Mouse (Mus musculus): Measurements from ENCODE around the gene Scml4. TPM values are rescaled to one million over a fixed set of nuclear protein-coding genes. Genes with fewer than 3 reads are reported as not detected.

Gene Scml4
- polyA plus RNA-seq (2017; shearing (Covaris generic)) = 94.7 TPM

GRCm38 (mm10) chr10:42860159-42860911, at the start of gene Scml4:
Gene Scml4 (plus strand): TSS chr10:42860370.

Other genes with a start within 250 kb of the Scml4 start
- gene Sec63, start 98.9 kb upstream of the Scml4 start, polyA plus RNA-seq (2017; shearing (Covaris generic)) = 41.8 TPM

Measured in CD4-positive, CD25-positive, alpha-beta regulatory T cell (primary cell).